Comparison of ENCODE assay signal across 12 mouse cellular contexts in the genomic region with DNA sequence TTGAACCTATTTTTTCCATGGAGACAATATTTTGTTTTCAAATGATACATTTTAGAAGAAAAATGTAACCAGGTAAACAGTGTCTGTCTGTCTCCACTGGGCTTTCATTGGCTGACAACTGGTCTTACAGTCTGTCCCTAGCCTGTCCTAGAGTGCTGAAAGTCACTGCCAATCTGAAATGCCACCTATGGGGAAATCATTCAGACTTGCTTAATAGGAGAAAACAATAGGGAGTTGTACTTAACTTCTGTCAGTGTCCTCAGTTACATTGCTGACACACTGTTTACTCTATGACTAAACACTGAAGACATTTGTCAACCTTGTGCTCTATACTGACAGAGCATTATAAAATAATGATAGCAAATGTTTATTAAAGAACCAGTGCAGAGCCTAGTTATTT.
"Had no signal": no experiment of that assay in that cellular context is flagged by ENCODE, and none has a peak within 500 bp of the region (broad histone marks: within the 10 kb centered on the region; RNA-seq: fewer than 3 reads in every experiment).

No protein-coding gene starts in this region.

- DNase-seq: left cerebral cortex, postnatal 4 days; liver; liver, embryonic 13.5 days; liver, postnatal 0 days; lung, adult 18-20 months; lung, adult 2 months; lung, embryonic 14.5 days; lung, postnatal 10 days; lung, postnatal 14 days; lung, postnatal 36 days; lung, postnatal 4 days; midbrain, embryonic 14.5 days had no signal
